Mouse (Mus musculus) c-Kit-positive CD71-positive TER-119-negative erythroid progenitor cells, embryonic 14.5 days (primary cell): Measurements from ENCODE around the gene Ednrb.
A peak's percentile ranks its signal among the peaks of the same experiment; 100 is the strongest.

Experiments used
- DNase-seq: peaks from one replicate; pipeline ENCODE4 v3.0.0-alpha.2; 2013; ENCODE audit warnings: low read depth

The Ednrb gene

DNA sequence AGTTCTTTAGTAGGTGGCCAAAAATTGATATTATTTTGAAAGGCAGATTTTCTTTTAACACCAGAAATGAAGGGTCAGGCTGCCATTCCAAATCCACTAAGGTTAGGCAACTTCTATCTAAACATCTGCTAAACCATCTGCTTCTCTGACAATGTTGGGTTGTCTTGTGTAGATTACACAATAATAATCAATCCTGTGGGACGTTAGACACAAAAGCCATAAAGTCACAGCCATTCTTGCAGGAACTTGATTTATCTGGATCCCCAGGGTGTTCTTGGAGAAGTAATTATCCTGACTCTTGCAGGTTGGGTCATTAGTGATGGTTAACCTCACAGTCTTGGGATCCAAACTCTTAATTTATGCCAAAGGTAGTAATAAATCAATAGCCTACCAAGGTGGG, 21.6 kb downstream of the Ednrb start:
- DNase-seq, result no peak

DNA sequence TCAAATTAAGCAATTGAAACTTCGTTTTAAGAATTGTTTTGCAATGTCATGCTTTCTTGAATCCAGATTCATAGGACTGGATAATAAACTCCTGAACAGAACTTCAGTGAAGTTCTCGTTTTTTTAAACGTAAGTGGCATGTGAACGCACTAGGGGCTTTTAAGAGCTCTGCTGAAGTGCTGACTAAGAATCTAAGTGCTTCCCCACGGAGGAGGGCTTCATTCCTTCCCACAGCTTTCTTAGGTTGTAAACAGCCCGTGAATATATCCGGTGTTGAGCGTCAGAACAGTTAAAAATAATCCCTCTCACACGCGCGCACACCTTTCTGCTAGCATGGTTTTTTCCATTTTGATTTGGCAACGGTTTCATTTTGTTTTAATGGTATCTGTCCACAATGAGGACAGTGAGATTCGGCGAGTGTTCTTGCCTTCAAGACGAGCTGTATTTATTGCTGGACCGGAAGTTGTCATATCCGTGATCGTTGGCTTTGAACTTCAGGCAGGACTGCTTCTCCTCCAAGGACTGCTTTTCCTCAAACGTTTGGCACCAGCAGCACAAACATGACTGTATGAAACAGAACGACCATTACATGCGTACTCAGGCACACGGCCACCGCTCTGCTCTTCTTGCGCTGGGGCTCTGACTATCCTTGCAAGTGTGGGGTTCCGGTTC, 27.4 kb downstream of the Ednrb start:
- DNase-seq, result no peak

DNA sequence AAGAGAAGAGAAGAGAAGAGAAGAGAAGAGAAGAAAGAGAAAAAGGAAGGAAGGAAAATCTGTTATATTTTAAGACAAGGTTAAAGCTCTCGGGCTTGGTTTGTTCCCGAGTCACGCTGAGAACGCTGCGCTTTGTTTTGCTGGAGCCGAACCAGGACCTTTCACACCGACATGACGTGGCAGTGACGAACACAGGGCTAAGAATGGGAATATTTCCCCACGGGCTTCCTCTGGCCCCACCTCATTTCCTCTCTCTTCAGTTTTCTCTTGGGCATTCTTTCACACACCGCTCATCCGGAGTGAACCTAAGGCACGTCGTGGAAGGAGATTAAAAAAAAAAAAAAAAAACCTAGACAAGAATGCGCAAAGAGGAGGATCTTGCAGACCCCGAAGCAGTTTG, 28.7 kb downstream of the Ednrb start:
- no peak for DNase-seq

DNA sequence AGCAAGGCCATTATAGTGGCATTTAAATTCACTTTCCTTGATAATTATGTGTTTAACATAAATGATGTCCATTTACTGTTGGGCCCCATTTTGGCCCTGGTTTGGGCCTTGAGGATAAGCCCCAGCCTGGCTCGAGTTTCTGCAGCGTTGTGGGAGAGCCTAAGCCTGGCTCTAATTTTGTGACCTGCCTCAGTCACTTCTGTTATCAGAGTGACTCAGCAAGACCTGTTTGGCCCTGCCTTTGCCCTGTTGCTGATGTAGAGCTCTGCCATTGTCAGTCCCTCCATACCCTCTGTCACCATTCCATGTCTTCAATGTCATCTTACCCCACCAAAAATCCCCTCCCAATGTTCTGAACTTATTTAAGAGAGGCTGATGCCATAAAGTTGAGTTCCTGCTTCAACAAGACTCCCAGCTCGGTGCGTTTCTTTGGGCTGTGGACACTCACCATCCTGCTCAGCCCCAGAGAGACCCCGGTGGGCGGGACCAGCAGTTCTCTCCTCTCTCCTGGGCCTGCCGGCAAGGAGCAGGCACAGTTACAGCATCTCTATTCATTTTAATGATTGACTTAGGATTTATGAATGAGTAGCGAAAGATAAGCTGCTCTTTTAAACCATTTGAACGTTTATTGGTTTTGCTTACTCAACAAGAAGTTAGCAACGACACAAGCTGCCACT, 30.0 kb downstream of the Ednrb start:
- DNase-seq, result peak; percentile 14

DNA sequence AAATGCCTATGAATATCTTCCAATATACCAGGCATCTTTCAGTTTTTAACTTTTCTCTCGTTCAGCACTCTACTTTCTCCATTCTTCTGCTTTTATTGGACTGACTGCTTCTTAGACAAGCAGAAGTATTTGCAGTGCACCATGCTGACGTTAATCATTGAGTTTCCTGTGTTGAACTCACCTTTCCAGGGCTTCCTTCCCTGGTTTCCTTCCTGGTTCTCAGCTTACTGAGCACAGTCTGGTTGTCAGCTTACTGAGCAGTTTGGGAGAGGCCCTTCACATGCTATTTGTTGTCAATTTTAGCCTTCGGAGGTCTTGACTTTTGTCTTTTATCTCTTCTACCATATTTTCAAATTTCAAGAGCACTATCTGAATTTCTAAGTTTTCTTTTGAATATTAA, 31.0 kb downstream of the Ednrb start:
- no peak for DNase-seq

DNA sequence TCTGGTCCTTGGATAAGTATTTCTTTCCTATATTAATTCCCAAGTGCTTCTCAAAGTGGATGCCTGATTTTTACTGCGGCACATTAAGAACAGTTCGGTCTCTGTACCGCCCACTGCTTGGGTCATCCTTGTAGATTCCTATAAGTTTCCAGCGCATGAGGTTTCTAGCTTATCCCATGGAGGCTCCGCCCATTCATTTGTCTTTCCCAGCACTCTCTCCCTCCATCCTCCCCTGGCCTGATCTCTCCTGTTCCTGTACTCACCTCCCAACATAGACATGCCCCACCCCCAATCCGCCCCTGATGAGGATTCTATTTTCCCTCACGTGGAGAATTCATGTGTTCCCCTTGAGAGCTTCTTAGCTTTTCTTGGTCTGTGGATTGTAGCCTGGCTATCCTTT, 32.9 kb downstream of the Ednrb start:
- DNase-seq, result no peak

DNA sequence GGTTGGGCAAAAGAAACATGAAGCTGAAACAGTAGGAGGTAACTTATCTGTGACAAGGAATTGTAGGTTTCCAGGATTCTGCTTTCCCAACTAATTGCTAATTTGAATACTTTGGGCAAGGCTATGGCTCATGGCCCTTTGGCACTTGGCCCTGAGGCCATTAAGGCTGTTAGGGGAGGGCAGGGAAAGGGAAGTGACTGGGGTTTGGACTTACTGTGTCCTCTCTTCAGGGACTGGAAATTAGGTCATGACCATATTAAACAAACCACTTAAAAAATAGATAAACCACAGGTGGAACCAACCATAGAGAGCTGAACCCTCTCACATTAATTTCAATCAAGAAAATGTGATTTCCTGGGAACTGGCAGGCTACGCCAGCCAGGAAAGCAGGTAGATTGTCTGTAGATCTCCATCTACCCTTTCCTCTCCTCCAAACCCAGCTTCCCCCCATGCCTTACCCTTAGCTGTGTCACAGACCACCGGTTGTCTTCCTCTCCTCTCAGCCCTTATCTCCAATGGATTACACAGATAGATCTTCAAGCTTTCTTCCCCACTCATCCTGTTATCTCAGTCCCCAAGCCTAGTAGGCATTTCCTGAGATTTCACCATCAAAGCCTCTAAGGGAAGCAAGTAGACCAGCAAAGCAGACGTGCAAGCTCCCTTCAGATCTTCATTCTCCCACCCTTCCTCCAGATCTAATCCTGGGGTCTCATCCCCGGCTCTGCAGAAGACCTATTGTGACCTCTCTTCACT, 40.1 kb downstream of the Ednrb start:
- DNase-seq, result no peak

DNA sequence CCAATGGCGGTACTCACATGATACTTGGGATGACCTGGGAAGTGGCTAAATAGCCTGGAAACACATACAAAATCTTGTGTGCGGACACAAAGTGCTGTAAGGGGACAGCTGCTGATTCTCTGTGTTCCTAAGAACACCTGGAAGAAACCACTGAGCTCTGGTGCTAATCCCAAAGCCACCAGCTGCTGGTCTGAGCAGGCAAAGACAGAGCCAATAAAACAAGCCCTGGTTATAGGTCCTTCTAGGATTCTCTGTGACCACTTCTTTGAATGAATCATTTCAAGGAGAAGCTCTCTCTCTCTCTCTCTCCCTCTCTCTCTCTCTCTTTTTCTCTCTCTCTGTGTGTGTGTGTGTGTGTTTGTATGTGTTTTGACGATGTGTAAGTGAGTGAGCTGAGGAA, 47.1 kb downstream of the Ednrb start:
- DNase-seq, result no peak

DNA sequence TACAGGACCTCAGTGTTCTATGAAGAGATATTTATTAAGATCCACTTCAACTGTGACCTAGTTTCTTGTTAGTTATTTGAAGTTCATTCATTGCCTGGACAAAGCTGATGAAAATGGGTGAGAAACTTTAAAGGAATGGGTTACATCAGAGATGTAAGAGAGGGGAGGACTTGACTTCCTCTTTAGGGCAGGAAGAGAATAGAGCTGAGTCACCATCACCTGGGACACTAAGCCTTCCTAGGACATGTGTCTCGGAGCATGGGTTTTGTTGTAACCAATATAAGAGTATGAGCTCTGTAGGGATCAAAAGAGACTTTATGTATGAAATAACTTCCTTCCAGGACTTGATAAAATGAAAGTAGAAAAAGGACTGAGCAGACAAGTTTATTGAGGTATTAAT, 48.6 kb downstream of the Ednrb start:
- no peak for DNase-seq

DNA sequence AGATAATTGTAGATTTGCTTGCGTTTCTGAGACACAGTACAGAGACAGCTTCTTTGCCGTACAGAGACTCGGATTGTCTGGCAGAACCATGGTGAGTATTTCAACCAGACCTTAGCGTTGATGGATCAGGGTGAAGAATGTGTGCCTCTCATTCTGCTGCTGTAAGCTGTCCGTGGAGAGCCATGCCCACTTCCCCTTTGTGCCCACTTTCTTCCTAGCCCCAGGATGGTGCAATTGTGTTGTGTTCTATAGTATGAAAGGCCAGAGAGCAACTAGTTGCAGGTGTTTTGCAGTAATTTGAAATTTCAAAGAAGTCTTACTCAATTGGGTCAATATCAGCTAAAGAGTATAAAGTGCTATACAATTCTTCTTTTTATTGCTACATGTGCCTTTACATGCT, 50.8 kb downstream of the Ednrb start:
- DNase-seq, result no peak

DNA sequence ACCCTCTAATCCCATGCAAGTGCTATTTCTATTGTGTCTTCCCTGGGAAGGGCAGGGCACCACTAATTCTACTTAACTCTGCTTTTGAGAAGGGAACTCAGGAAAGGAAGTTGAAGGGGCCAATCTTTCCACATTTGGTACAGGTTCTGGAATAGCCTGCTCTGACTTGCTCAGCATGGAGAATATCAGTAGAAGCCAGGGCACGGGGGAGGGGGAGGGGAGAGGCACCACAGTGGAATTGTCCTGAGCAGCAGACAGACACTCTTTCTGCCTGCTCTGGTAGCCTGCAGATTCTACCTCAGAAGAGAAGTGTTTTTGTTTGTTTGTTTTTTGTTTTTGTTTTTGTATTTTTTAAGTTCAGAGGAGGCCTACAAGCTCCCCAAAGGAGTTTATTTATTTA, 51.5 kb downstream of the Ednrb start:
- no peak for DNase-seq

DNA sequence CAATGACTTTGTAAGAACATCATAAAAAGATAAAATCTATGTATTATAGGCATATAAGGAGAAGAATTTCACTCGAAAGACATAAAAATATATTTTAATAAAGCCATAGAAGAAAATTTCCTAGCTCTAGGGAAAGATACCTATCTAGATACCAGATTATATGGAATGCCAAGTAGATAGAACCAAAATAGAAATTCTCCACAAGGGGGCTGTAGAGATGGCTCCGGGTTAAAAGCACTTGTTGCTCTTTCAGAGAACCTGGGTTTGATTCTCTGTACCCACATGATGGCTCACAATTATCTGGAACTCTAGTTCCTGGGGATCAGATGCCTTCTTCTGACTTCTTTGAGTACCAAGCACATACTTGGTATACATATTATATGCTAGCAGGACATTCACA, 56.7 kb downstream of the Ednrb start:
- DNase-seq, result no peak

DNA sequence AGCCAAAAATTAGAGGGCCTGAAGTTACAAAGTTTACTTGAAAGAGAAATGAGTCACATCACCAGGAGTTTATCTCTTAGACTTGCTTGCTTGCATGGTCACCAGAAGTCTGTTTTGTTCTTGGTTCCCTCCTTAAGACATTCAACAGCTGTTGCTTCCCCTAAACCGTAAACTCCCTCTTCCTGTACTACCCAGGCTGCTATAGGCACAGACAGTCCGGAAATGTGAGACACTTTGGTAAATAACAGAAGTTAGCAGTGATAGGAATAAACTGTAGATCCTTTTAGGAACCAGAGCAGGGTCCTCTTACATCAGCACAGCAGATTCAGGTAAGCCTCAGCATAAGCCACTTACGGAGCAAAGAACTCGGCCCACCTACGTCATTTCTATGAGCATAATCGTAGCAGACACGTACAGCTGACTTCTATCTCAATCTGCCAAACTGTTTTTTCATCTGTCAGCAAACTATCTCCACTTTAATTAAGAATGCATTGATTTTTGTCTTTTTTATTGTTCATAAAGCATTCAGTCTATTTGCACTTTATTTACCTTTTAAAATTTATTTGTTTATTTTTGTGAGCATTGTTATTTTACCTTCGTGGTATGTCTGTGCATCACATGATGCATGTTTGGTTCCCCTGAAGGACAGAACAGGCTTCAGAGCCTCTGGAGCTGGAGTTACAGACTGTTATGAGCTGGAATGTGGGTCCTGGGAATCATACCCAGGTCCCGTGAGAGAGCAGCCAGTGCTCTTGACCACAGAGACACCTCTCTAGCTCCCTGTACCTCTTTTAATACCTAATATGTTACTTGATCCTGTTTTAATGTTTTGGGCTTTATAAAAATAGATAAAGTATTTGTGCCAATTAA, 58.9 kb downstream of the Ednrb start:
- no peak for DNase-seq

DNA sequence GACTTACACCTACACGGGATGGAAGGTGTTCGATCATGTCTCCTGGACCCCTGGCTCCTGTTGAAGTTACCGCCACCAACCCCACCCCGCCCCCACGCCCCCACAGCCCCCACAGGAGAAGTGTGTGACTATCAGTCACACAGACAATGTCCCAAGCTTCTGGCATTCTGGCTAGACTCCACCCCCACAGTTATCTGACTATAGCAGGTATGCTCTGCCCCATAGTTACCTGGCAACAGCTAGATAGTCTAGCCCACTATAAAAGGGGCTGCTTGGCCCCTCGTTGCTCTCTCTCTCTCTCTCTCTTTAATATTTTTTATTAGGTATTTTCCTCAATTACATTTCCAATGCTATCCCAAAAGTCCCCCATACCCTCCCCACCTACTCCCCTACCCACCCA, 63.9 kb downstream of the Ednrb start:
- peak; percentile 3 for DNase-seq

DNA sequence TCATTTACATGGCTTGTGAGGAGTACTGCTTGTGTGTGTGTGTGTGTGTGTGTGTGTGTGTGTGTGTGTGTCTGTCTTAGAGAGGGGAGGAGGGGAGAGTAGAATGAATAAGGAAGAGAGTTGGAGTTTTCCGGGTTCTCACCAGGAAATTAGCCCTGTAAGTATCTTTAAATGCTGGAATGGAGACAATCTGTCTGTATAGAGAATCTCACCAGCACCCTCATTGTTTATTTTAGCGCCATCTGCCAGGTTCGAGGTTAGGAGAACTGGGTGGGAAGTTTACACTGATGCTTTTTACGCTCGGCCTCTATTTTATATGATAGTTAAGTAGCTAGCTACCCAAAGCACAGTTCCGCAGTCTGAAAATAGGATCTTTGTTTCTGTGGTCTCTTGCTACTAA, 64.9 kb downstream of the Ednrb start:
- no peak for DNase-seq

DNA sequence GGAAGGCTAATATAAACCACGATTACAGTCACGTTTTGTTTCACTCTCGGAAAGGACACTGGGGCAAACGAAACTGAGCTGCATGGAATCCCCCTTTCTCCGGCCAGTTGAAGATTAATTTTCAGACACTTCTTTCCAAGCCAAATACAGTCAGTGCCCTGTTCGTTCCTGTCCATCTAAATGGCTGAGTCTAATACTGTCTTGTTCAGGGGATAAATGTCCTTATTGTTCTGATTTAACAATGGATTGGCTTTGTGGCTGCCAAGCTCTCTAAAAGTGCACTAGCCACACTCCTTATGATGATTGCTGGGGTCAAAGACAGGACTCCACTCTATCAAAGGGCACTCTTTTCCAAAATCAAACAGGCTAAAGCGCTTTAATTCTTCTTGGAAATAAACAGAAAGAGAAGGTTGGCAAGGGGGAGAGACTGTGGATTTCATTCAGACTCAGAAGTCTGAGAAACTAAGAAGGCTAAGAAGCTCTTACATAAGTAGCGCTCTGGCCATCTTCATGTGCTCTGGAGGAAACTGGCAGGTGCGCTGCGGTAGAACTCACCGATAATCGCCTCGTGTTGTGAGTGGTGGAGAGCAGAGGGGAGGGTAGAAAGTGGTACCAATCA, 65.6 kb downstream of the Ednrb start:
- DNase-seq, result no peak

DNA sequence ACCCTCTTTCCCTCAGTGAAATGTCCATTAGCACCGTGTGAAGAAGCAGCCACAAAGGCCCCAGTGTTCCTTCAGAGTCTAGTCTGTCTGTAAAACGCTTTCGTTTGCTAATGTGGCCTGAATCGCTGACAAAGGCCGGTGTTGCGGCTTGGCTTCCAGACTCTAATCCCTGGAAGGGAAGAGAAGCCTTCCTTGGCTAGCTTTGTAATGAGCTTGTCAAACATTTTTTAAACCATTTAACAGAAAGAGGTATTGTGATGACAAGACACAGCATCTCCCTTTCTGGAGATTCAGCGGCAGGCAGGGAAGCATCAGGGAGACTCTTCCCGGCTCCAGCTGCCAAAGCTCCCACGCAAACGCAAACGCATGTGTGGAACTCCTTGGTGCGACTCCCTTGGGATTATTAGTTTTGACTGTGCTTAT, 66.2 kb downstream of the Ednrb start:
- no peak for DNase-seq

DNA sequence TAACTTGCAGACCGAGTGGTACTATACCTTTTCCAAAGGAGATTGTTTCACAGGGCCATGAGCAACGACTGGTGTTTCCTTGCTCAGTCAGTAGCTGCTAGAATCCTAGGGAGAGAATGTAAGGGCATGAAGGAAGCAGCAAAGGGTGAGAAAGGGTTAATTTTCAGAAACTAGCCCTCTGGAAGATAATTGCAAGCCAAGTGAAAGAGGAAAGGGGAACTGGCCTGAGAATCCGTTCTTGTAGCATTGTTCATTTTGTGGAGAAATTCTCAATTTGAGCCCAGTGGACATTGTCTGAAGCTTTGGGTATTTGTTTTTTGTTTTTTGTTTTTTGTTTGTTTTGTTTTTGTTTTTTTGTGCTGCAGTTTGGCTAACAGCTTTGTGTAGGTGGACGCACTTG, 66.8 kb downstream of the Ednrb start:
- no peak for DNase-seq

DNA sequence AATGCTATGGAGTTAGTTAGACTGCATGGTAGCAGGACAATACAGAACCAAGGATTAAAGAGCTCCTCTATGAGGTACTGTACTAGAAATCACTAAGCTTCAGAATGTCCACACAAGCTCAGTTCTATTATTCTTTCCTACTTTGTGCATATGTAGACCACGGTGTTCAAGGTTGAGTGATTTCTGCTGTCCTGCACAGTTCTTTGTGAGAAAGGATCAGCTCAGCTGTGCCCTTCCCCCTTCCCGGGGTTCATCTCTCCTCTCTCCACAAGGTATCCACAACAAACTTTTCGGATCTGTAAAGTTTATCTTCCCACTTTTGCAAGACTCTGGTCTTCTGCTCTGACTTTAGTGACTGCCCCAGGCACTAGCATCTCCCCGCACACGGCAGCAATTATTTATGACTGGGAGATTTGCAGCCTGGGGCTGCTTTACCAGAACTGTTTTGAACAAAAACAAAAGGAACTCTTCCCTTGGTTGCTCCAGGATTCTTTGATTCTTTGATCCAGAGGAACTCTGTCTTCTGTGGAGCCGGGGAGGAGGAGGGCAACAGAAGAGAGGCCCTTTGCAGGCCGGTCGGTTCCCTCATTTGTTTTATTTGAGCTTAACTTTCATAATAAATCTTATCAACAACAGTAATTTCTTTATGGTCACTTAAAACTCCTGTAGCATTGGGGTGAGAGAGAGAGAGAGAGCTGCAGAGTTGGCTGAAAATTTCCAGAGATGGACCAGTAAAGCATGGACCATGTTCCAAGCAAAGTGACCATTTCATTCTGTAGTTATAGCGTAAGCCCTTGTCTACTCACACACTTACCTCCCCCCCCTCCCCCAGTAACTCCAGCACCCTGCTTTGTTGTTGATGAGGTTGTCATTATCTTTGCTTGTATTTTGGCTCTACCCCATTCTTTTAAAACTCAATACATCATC, 74.6 kb downstream of the Ednrb start:
- no peak for DNase-seq

DNA sequence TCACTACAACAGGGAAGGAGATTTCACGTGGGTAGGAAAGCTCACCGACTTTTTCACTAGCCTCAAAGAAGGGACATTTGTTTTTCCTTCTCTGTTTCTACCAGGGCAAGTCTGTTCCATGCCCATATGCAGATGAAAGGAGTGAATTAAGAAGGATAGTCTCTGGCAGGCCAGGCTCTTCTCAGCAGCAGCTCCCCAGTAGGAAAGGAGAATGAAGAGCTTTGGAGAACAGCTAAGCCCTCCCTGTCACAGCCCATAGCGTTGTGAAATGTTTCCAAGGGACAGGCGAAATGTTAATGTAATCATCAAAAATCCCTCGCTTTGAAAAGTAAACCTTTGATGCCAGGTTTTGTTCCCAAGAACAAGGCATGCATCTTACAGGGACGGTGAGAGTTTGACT, 76.7 kb downstream of the Ednrb start:
- no peak for DNase-seq
